Mouse (Mus musculus): ENCODE measurements around the gene Fbxo2. TPM values are rescaled to one million over a fixed set of nuclear protein-coding genes. Genes with fewer than 3 reads are reported as not detected.
A peak's percentile ranks its signal among the peaks of the same experiment; 100 is the strongest.

The Fbxo2 gene
- polyA plus RNA-seq, 1 experiment from 2014 or later: 1.7 TPM

GRCm38 (mm10) chr4:148121362-148121761 is 39.1 kb upstream of the Fbxo2 start:
- 84% methylated on average over 4 of the region's 4 CpGs for WGBS
- no peak overlapping the region for H3K4me2 ChIP-seq (replicated peaks; ENCODE audit: low read depth, low read length)
- ATAC-seq (ENCODE audit: insufficient number of reproducible peaks, insufficient read depth, low FRiP score, low read depth): no peak
- no peaks in the 10 kb centered on the region for H3K9me3 ChIP-seq (ENCODE audit: control insufficient read depth, low read depth, low read length)
- H3K4me3 ChIP-seq (ENCODE audit: low read depth, low read length): no peak overlapping the region
- no peak overlapping the region for H3K9ac ChIP-seq (replicated peaks; ENCODE audit: low read depth, low read length)
- H3K27ac ChIP-seq (ENCODE audit: low read length): no peak overlapping the region
- no peaks in the 10 kb centered on the region for H3K36me3 ChIP-seq (ENCODE audit: control insufficient read depth, insufficient read depth, low read length)
- H3K4me1 ChIP-seq (ENCODE audit: control insufficient read depth, insufficient read depth, low read length): no peaks in the 10 kb centered on the region
- H3K27me3 ChIP-seq (ENCODE audit: control insufficient read depth, insufficient read depth, low read length): no peaks in the 10 kb centered on the region; the same call in 1 of the 2 replicates

- Histone ChIP-seq H3K9ac (replicated peaks; ENCODE audit: low read depth, low read length) (no peak overlapping the region), H3K36me3 (ENCODE audit: control insufficient read depth, insufficient read depth, low read length) (no peaks in the 10 kb centered on the region), H3K4me2 (replicated peaks; ENCODE audit: low read depth, low read length) (no peak overlapping the region), H3K4me3 (ENCODE audit: low read depth, low read length) (no peak overlapping the region), H3K27me3 (ENCODE audit: control insufficient read depth, insufficient read depth, low read length) (no peaks in the 10 kb centered on the region; the same call in 1 of the 2 replicates), H3K27ac (ENCODE audit: low read length) (no peak overlapping the region), H3K4me1 (ENCODE audit: control insufficient read depth, insufficient read depth, low read length) (no peaks in the 10 kb centered on the region), H3K9me3 (ENCODE audit: control insufficient read depth, low read depth, low read length) (no peaks in the 10 kb centered on the region)
- 21% methylated on average over 6 of the region's 6 CpGs for WGBS
- no peak for ATAC-seq (ENCODE audit: insufficient number of reproducible peaks, insufficient read depth, low FRiP score, low read depth)
These were observed 38.3 kb upstream of the Fbxo2 start for GRCm38 (mm10) chr4:148121982-148122693.

DNA sequence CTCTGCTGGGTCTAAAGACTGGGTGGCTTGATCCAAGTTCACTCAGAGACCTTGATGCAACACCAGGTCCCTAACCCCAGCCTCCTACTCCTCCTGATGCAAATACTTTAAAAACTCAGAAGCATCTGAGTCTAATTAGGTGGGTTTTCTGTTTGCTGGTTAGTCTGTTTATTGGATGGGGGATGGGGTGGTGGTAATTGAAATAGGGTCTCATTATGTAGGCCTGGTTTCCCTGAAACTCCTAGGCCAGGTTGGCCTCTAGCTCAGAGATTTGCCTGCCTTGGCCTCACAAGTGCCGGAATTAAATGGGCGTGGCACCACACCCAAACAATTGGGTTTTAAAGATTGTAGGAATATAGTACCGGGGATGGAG is 37.7 kb upstream of the Fbxo2 start:
- H3K9me3 ChIP-seq (ENCODE audit: control insufficient read depth, low read depth, low read length): no peaks in the 10 kb centered on the region
- no peaks in the 10 kb centered on the region for H3K36me3 ChIP-seq (ENCODE audit: control insufficient read depth, insufficient read depth, low read length)
- WGBS: 74% methylated on average over 3 of the region's 3 CpGs
- no peak overlapping the region for H3K27ac ChIP-seq (ENCODE audit: low read length)
- H3K4me3 ChIP-seq (ENCODE audit: low read depth, low read length): no peak overlapping the region
- H3K27me3 ChIP-seq (ENCODE audit: control insufficient read depth, insufficient read depth, low read length): no peaks in the 10 kb centered on the region; the same call in 1 of the 2 replicates
- no peak overlapping the region for H3K9ac ChIP-seq (replicated peaks; ENCODE audit: low read depth, low read length)
- no peak overlapping the region for H3K4me2 ChIP-seq (replicated peaks; ENCODE audit: low read depth, low read length)
- H3K4me1 ChIP-seq (ENCODE audit: control insufficient read depth, insufficient read depth, low read length): no peaks in the 10 kb centered on the region
- ATAC-seq (ENCODE audit: insufficient number of reproducible peaks, insufficient read depth, low FRiP score, low read depth): no peak

GRCm38 (mm10) chr4:148128241-148128640 is 32.2 kb upstream of the Fbxo2 start:
- no peak for ATAC-seq (ENCODE audit: insufficient number of reproducible peaks, insufficient read depth, low FRiP score, low read depth)
- H3K4me3 ChIP-seq (ENCODE audit: low read depth, low read length): no peak overlapping the region
- WGBS: 56% methylated on average over 1 of the region's 1 CpGs

DNA sequence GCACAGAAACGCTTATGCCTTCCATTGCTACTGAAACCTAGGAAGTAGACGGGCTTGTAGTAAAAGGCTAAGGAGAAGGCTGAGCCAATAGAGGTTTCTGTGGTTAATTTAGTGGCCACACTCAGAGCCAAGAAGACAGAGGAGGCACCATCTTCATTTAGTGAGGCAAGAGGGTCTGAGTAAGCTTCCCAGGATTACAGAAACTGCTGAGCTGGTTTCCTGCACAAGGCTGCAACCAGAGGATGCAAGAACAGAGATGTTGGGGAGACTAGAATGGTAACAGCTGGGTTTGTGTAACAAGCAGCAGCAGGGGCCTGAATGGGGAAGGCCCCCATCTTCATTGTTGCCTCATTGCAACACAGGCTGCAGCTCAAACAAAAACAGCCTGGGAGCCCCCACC is 31.7 kb upstream of the Fbxo2 start:
- no peak for ATAC-seq (ENCODE audit: insufficient number of reproducible peaks, insufficient read depth, low FRiP score, low read depth)
- Histone ChIP-seq H3K9ac (replicated peaks; ENCODE audit: low read depth, low read length) (no peak overlapping the region), H3K4me2 (replicated peaks; ENCODE audit: low read depth, low read length) (no peak overlapping the region), H3K36me3 (ENCODE audit: control insufficient read depth, insufficient read depth, low read length) (no peaks in the 10 kb centered on the region), H3K4me3 (ENCODE audit: low read depth, low read length) (no peak overlapping the region), H3K27me3 (ENCODE audit: control insufficient read depth, insufficient read depth, low read length) (peaks cover 20% of the 10 kb centered on the region), H3K9me3 (ENCODE audit: control insufficient read depth, low read depth, low read length) (no peaks in the 10 kb centered on the region), H3K27ac (ENCODE audit: low read length) (no peak overlapping the region), H3K4me1 (ENCODE audit: control insufficient read depth, insufficient read depth, low read length) (peaks cover 5% of the 10 kb centered on the region; the same call in 1 of the 2 replicates)
- 70% methylated on average over 2 of the region's 2 CpGs for whole genome bisulfite sequencing

More at GRCm38 (mm10) chr4:148128241-148128640, 32.2 kb upstream of the Fbxo2 start:
- H3K4me1 ChIP-seq (ENCODE audit: control insufficient read depth, insufficient read depth, low read length): peaks cover 5% of the 10 kb centered on the region; the same call in 1 of the 2 replicates
- H3K4me2 ChIP-seq (replicated peaks; ENCODE audit: low read depth, low read length): no peak overlapping the region
- no peaks in the 10 kb centered on the region for H3K9me3 ChIP-seq (ENCODE audit: control insufficient read depth, low read depth, low read length)
- H3K27ac ChIP-seq (ENCODE audit: low read length): no peak overlapping the region
- H3K27me3 ChIP-seq (ENCODE audit: control insufficient read depth, insufficient read depth, low read length): peaks cover 20% of the 10 kb centered on the region
- H3K36me3 ChIP-seq (ENCODE audit: control insufficient read depth, insufficient read depth, low read length): no peaks in the 10 kb centered on the region
- H3K9ac ChIP-seq (replicated peaks; ENCODE audit: low read depth, low read length): no peak overlapping the region

DNA sequence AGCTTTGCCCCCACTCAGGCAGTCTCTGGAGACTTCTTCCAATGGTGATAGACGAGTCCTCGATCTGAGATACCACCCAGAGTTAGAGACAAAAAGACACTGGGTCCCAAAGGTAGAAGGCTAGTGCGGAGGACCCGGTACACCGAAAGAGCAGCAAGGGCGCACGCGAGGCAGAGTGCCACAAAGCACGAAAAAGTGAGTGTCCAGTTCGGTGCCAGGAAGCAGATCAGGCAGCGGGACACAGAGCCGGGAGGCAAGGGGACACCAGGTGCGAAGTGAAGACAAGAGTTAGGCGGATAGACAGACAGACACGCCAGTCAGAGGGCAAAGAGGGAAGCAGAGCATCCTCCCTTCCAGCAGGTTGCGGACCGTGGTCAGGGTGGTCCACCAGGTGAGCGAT is 30.3 kb upstream of the Fbxo2 start, which contains the start of gene Mad2l2:
Mad2l2 (plus strand) TSS at position 252 of the 400 bp plus-strand sequence.
- H3K27ac ChIP-seq (ENCODE audit: low read length): peak within 1 kb of the TSS; percentile 11; the same call in 1 of the 2 replicates
- peak within 1 kb of the TSS; percentile 67 for H3K4me3 ChIP-seq (ENCODE audit: low read depth, low read length)
- WGBS: under 1% methylated on average over 18 of the region's 18 CpGs
- peaks cover 20% of the 10 kb centered on the region for H3K27me3 ChIP-seq (ENCODE audit: control insufficient read depth, insufficient read depth, low read length)
- H3K4me2 ChIP-seq (replicated peaks; ENCODE audit: low read depth, low read length): peak within 1 kb of the TSS; percentile 99
- H3K9me3 ChIP-seq (ENCODE audit: control insufficient read depth, low read depth, low read length): no peaks in the 10 kb centered on the region
- ATAC-seq (ENCODE audit: insufficient number of reproducible peaks, insufficient read depth, low FRiP score, low read depth): no peak
- H3K9ac ChIP-seq (replicated peaks; ENCODE audit: low read depth, low read length): peak within 1 kb of the TSS; percentile 61; the same call in 1 of the 2 replicates
- H3K4me1 ChIP-seq (ENCODE audit: control insufficient read depth, insufficient read depth, low read length): peaks cover 5% of the 10 kb centered on the region; the same call in 1 of the 2 replicates
- H3K36me3 ChIP-seq (ENCODE audit: control insufficient read depth, insufficient read depth, low read length): no peaks in the 10 kb centered on the region

DNA sequence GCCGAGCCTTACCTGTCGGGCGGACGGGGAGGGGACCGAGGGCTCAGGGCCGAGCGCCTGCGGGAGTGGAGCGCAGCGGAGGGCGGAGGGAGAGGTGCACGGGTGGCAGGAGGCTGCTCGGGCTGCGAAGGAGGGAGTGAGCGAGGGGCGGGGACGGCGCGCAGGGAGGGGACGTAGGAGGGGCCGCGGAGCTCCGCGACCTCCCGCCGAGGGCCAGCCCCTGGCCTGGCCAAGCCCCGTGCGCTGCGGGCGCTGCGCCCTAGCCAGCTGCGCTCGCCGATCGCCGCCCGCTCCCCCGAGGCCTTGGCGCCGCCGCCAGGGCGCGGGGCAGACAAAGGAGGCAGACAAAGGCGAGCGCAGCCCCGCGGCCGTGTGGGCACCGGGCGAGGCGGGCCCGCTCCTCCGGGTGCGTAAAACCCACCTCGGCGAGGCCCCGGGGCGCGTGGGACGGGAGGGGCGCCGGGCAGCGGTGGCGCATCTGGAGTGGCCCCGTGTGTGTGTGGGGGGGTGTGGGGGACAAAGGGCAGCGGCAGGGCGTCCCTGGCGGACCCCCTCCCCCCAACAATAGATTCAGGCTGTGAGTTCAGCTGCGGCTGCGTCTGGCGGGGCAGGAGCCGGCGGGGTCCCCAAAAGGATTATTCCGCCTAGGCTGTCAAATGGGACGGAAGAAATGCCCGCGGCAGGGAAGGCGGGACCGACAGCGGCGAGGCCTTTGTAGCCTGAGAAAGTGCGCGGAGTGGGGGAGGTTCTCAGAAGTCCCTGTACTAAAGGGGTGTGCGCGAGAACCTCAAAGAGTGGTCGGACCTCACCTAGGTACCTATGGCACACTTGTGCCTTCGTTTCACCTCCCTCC is 29.6 kb upstream of the Fbxo2 start, which contains the start of gene Draxin:
Draxin (minus strand) TSS at position 138 of the 853 bp plus-strand sequence.
- no peaks in the 10 kb centered on the region for H3K36me3 ChIP-seq (ENCODE audit: control insufficient read depth, insufficient read depth, low read length)
- H3K27ac ChIP-seq (ENCODE audit: low read length): peak within 1 kb of the TSS; percentile 11; the same call in 1 of the 2 replicates
- ATAC-seq (ENCODE audit: insufficient number of reproducible peaks, insufficient read depth, low FRiP score, low read depth): peak; percentile 94
- H3K4me2 ChIP-seq (replicated peaks; ENCODE audit: low read depth, low read length): peak within 1 kb of the TSS; percentile 99
- H3K4me1 ChIP-seq (ENCODE audit: control insufficient read depth, insufficient read depth, low read length): peaks cover 5% of the 10 kb centered on the region; the same call in 1 of the 2 replicates
- H3K27me3 ChIP-seq (ENCODE audit: control insufficient read depth, insufficient read depth, low read length): peaks cover 20% of the 10 kb centered on the region
- peak within 1 kb of the TSS; percentile 61; the same call in 1 of the 2 replicates for H3K9ac ChIP-seq (replicated peaks; ENCODE audit: low read depth, low read length)
- H3K4me3 ChIP-seq (ENCODE audit: low read depth, low read length): peak within 1 kb of the TSS; percentile 67
- H3K9me3 ChIP-seq (ENCODE audit: control insufficient read depth, low read depth, low read length): no peaks in the 10 kb centered on the region
- under 1% methylated on average over 81 of the region's 87 CpGs for WGBS

GRCm38 (mm10) chr4:148131497-148132081 is 28.8 kb upstream of the Fbxo2 start:
- H3K36me3 ChIP-seq (ENCODE audit: control insufficient read depth, insufficient read depth, low read length): no peaks in the 10 kb centered on the region
- peak overlapping the region; percentile 99 for H3K4me2 ChIP-seq (replicated peaks; ENCODE audit: low read depth, low read length)
- peak; percentile 31; the same call in 1 of the 2 replicates for ATAC-seq (ENCODE audit: insufficient number of reproducible peaks, insufficient read depth, low FRiP score, low read depth)
- H3K9ac ChIP-seq (replicated peaks; ENCODE audit: low read depth, low read length): no peak overlapping the region
- H3K27ac ChIP-seq (ENCODE audit: low read length): no peak overlapping the region
- 1% methylated on average over 21 of the region's 21 CpGs for WGBS
- H3K4me1 ChIP-seq (ENCODE audit: control insufficient read depth, insufficient read depth, low read length): peaks cover 5% of the 10 kb centered on the region; the same call in 1 of the 2 replicates
- peaks cover 20% of the 10 kb centered on the region for H3K27me3 ChIP-seq (ENCODE audit: control insufficient read depth, insufficient read depth, low read length)
- H3K9me3 ChIP-seq (ENCODE audit: control insufficient read depth, low read depth, low read length): no peaks in the 10 kb centered on the region
- peak overlapping the region; percentile 67 for H3K4me3 ChIP-seq (ENCODE audit: low read depth, low read length)
